Mouse (Mus musculus) splenic B cell, adult 2 months (primary cell): Measurements from ENCODE around the gene Rnf44.

Experiments
- DNase-seq: peaks from one replicate; pipeline ENCODE4 v3.0.0-alpha.2; 2011; ENCODE audit warnings: low read depth, low spot score
- H3K27me3 ChIP-seq: 2 replicates; pipeline ENCODE4 v1.6.1; 2012; ENCODE audit warnings: mild to moderate bottlenecking, low read length, moderate library complexity, mixed read lengths; ENCODE audit not compliant: control insufficient read depth, poor library complexity, insufficient read depth, severe bottlenecking
- H3K36me3 ChIP-seq: 2 replicates; pipeline ENCODE4 v1.6.1; 2012; ENCODE audit warnings: mild to moderate bottlenecking, low read length, moderate library complexity, mixed read lengths; ENCODE audit not compliant: control insufficient read depth, poor library complexity, insufficient read depth, severe bottlenecking

Gene Rnf44

DNA sequence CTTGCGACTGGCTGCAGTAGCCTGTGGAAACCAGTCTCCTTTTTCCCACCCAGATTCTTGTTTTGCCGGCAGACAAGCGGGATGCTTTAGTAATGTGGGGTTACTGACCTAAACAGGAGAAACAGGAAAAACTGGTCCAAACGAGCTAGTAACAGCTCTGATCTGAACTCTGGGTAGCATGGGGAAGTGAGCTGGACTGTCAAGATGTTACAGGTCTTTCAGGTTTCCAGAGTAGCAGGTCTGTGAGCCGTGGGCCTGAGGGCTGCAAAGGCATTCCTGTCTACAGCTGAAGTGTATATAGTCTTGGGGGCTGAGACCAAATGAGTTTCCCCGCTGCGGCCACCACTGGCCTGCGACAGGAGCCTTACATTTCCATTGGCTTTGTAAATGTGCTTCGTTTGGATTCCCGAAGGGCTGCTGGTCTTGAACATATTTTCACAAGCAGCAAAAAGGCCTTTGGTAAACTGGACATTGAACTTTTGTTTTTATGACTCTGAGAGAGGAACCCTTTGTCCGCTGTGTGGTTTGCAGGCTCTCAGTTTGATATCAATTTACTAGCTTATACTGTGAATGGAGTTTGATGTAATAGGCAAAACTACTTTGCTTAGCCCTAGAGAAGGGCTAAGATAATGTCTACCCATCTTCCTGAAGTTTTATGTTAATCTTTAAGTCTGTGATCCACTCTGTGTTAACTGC is 17.7 kb downstream of the Rnf44 start:
- H3K36me3 ChIP-seq: peaks cover 10% of the 10 kb centered on the region
- no peaks in the 10 kb centered on the region for H3K27me3 ChIP-seq
- DNase-seq: no peak

DNA sequence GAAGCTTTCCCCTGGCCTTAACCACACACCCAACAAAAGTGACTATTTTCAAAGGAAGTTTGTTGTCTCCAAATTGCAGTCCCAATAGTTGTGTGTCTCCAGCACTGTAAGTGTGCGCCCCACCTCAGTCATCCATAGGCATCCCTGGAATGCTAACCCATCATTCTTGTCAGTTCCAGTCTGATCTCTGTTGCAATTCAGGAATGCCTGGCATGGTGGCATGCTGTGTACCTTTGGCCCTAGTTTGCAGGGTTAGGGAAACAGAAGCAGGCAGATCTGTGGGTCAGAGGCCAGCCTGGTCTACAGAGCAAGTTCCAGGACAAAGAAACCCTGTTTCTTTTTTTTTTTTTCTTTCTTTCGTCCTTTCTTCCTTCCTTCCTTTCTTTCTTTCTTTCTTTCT is 23.2 kb downstream of the Rnf44 start:
- no peaks in the 10 kb centered on the region for H3K36me3 ChIP-seq
- no peak for DNase-seq
- H3K27me3 ChIP-seq: no peaks in the 10 kb centered on the region

DNA sequence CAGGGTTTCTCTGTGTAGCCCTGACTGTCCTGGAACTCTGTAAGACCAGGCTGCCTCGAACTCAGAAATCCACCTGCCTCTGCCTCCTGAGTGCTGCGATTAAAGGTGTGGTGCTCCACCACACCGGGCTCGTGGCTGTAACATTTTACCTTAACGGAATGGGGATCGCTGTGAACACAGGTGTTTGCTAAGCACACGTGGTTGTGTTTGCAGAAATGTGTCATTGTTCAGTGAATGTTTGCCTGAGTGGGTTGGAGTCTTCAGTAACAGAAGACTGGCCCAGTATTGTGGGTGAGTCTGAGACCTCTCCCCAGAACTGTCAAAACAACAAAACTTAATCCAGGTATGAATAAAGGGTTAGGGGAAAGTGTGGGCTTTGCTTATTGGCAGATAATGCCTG is 28.6 kb downstream of the Rnf44 start:
- no peaks in the 10 kb centered on the region for H3K27me3 ChIP-seq
- H3K36me3 ChIP-seq: peaks cover 7% of the 10 kb centered on the region; the same call in 1 of the 2 replicates

DNA sequence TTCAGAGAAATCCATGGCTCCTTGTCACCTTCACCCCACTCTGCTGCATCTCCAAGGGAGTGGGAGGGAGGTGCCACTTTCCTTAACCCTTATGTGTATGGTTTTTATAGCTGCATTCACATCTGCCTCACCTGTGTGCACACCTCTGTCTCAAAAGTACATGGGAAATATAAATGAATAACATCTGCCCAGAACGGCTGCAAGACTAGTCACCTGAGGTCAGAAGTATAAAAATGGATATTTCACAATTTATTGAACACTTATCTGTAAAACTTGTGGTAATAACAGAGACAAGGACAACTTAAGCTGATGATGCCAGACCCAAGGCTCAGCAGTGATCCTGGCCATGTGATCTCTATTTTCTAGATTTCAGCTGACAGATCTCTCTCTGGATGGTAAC is 29.2 kb downstream of the Rnf44 start:
- H3K36me3 ChIP-seq: peaks cover 7% of the 10 kb centered on the region; the same call in 1 of the 2 replicates
- no peaks in the 10 kb centered on the region for H3K27me3 ChIP-seq
- no peak for DNase-seq

More for the DNA sequence above, 28.6 kb downstream of the Rnf44 start:
- no peak for DNase-seq

DNA sequence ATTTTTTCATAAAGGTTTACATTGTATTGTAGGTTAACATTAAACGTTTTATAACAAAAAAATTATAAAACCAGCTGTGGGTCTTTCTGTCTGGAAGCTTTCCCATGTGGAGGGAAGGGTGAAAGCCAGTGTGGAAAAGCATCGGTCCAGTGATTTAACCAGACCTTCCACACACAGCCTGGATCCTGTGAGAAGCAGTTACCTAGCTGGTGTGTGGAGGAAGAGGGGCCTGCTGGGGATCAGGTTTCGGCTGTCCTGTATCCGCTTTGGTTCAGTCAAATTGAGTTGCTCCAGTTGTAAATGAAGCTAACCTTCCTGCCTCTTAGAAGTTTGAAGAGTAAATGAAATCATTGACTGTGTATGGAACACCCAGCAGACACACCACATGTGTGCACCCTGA is 29.7 kb downstream of the Rnf44 start:
- DNase-seq: no peak
- H3K27me3 ChIP-seq: no peaks in the 10 kb centered on the region
- H3K36me3 ChIP-seq: peaks cover 7% of the 10 kb centered on the region; the same call in 1 of the 2 replicates

DNA sequence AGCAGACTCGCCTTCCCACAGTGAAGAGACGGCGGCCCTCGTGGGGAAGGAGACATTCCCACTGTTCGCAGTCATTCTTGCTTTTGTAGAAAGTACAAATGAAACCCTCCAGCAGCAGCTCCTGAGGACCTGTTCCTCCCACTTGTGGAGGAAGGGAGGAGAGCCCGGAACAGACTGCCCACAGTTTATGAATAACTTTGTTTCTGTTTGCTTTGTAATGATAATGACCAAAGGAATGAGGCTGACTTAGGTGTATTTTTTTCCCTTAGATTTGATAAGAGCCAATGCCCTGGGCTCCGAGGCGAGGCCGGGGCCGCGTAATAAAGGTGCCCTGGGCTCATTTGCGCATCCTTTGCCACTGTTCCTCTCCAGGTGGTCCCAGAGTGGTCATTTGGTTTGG is 32.3 kb downstream of the Rnf44 start:
- Histone ChIP-seq H3K36me3 (peaks cover 10% of the 10 kb centered on the region; the same call in 1 of the 2 replicates), H3K27me3 (no peaks in the 10 kb centered on the region)
- DNase-seq: no peak

DNA sequence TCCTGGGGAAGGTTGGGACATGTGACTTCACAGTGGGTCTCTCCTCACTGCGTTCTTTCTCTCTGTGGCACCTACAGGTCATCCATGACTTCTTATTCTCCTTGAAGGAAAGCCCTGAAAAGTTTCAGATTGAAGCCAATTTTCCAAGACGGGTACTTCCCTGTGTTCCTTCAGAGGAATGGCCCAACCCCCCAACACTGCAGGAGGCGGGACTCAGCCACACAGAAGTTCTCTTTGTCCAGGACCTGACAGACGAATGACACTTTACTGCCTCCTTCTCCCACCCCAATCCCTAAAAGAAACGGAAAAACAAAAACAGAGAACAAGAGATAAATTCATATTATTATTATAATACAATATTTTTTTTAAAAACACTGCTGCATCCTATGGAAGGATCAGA is 32.8 kb downstream of the Rnf44 start:
- no peaks in the 10 kb centered on the region for H3K27me3 ChIP-seq
- peaks cover 10% of the 10 kb centered on the region; the same call in 1 of the 2 replicates for H3K36me3 ChIP-seq
- DNase-seq: no peak

DNA sequence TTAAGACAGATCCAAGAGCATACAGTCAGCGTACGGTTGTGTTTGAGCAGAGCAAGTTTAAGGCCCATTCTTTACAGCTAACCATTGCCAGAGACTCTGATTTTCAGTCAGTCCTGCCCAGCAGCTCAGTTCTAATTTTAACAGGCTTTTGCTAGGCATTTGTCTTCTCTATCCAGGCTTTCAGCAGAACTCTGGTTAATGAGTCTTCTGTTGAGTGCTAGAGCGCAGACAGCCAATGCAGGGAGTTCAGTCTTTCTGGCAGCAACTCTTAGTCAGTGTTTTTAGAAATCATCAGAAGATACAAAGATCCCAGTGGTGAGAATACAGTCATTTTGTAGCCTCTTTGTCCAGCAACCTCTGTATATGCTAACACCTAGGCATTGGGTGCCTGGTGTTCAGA is 43.2 kb downstream of the Rnf44 start:
- DNase-seq: no peak
- Histone ChIP-seq H3K36me3 (peaks cover 12% of the 10 kb centered on the region), H3K27me3 (no peaks in the 10 kb centered on the region)

DNA sequence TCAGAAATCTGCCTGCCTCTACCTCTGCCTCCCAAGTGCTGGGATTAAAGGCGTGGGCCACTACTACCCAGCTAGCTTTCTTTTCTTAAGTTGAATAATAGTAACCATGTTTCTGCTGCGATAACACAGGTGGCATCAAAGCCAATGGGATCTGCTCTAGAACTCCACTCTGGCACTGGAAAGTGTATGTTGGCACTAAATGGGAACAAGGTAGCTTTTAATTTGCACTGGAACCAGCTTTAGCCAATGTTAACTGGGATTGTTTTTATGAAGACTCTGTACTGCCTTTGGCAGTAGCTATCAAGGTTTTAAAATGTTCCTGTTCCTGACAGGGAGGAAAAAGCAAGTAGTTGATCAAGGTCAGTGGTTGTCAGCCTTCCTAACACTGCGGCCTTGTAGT is 58.7 kb downstream of the Rnf44 start:
- Histone ChIP-seq H3K36me3 (0 out of 2 replicates have a peak, but pooled peaks cover 1% of the 10 kb centered on the region), H3K27me3 (no peaks in the 10 kb centered on the region)
- no peak for DNase-seq

DNA sequence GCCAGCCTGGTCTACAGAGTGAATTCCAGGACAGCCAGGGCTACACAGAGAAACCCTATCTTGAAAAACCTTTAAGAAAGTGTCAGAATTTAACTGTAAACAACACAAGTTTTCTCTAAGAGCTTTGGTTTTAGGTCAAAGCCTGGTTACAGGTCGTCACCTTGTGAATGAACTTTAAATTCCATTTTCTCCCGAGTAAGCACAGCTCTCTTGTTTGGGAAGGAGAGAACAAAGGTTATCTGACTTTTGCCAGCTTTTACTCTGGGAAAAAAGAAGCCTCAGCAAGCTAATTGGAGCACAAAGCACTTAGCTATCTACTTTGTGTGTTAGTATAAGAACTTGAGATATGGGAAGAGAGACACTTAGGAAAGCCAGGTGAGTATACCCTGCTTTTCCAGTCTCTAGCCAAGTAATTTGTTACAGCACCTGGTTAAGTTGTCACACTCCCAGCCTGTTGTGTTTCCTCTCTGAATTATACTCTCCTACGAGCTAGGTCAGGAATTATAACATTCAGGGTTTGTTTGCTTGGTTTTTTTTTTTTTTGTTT is 60.9 kb downstream of the Rnf44 start:
- Histone ChIP-seq H3K36me3 (0 out of 2 replicates have a peak, but pooled peaks cover 1% of the 10 kb centered on the region), H3K27me3 (no peaks in the 10 kb centered on the region)
- DNase-seq: no peak
